Mouse (Mus musculus) intestine, postnatal 0 days (tissue): Measurements from ENCODE around the gene Ifnar1. TPM values are rescaled to one million over a fixed set of nuclear protein-coding genes. Genes with fewer than 3 reads are reported as not detected.
A peak's percentile ranks its signal among the peaks of the same experiment; 100 is the strongest.

Experiments
- ATAC-seq: fragments of 200-750 bp; cut with Nextera tagmentation; 2 replicates; pipeline ENCODE4 v1.8.0; 2017; ENCODE audit warnings: mild to moderate bottlenecking, moderate TSS enrichment, moderate library complexity
- H3K27ac ChIP-seq: fragments of 300-500 bp; sonication (generic); 2 replicates; pipeline ENCODE4 v1.5.1; 2014; ENCODE audit warnings: mild to moderate bottlenecking, low read depth, low read length, moderate library complexity
- H3K27me3 ChIP-seq: fragments of 300-500 bp; sonication (generic); replicated peaks from 2 replicates; pipeline ENCODE4 v1.6.1; 2014; ENCODE audit warnings: low read length, mixed read lengths; ENCODE audit not compliant: control insufficient read depth, insufficient read depth
- H3K36me3 ChIP-seq: fragments of 300-500 bp; sonication (generic); 2 replicates; pipeline ENCODE4 v1.6.1; 2014; ENCODE audit warnings: mild to moderate bottlenecking, moderate library complexity; ENCODE audit not compliant: control insufficient read depth, insufficient read depth
- H3K4me1 ChIP-seq: fragments of 300-500 bp; sonication (generic); replicated peaks from 2 replicates; pipeline ENCODE4 v1.6.1; 2014; ENCODE audit warnings: antibody characterized with exemption, low read length, mixed read lengths; ENCODE audit not compliant: control insufficient read depth, insufficient read depth
- H3K4me2 ChIP-seq: fragments of 300-500 bp; sonication (generic); replicated peaks from 2 replicates; pipeline ENCODE4 v1.6.1; 2014; ENCODE audit warnings: low read depth, mild to moderate bottlenecking, moderate library complexity
- H3K4me3 ChIP-seq: fragments of 300-500 bp; sonication (generic); 2 replicates; pipeline ENCODE4 v1.5.1; 2014; ENCODE audit warnings: low read depth, low read length
- H3K9ac ChIP-seq: fragments of 300-500 bp; sonication (generic); 2 replicates; pipeline ENCODE4 v1.6.1; 2014; ENCODE audit warnings: mild to moderate bottlenecking, low read depth, low read length
- H3K9me3 ChIP-seq: fragments of 300-500 bp; sonication (generic); 2 replicates; pipeline ENCODE4 v1.6.1; 2016; ENCODE audit warnings: mixed run types; ENCODE audit not compliant: control insufficient read depth
- CTCF ChIP-seq: sonication (generic); IDR thresholded peaks from 2 replicates; pipeline ENCODE4 v1.5.1; 2016; ENCODE audit warnings: low read depth, mild to moderate bottlenecking, control low read depth, antibody characterized with exemption, moderate library complexity
- WGBS: fragments of 180-500 bp; shearing (Covaris S2); extraction: QIAGEN DNeasy Blood & Tissue Kit; methylation state at CpG from one replicate; pipeline ENCODE4 v1.1.7; 2014; 5-methylcytosine and 5-hydroxymethylcytosine counted together
- polyA plus RNA-seq: library from polyadenylated mRNA; unstranded; fragments of >200 nt; fragmentation: Nextera tagmentation; extraction: Ambion mirVana; gene quantifications from 2 replicates; pipeline ENCODE4 v1.2.1, GENCODE M21; 2015

The Ifnar1 gene
- polyA plus RNA-seq, 1 experiment from 2014 or later = 18.2 TPM

DNA sequence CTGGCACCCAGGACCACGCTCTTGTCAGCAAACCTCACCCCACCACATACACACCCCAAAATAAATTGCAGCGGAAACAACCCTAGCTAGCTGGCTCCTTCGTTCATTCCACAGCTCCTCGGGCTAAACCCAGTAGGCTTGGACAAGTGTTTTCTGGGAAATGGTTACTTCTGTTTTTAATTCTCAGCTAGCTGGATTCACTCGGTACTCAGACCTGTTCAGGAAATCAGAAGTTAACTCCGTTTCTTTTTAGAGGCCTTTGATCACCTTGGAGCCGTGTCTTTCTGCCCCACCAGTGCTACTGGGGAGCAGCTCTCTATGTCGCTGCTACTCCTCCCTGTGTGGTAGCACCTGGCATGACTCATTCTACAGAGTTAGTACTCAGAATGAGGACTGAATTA lies 41.8 kb upstream of the Ifnar1 start:
- Histone ChIP-seq H3K4me2 (no peak overlapping the region), H3K36me3 (no peaks in the 10 kb centered on the region), H3K9me3 (no peaks in the 10 kb centered on the region), H3K4me1 (no peaks in the 10 kb centered on the region), H3K9ac (no peak overlapping the region), H3K4me3 (no peak overlapping the region), H3K27me3 (no peaks in the 10 kb centered on the region), H3K27ac (no peak overlapping the region)
- TF ChIP-seq CTCF = no peak
- no peak for ATAC-seq
- WGBS = 78% methylated on average over 8 of the region's 8 CpGs

- 0 out of 2 replicates have a peak, but pooled peaks cover 2% of the 10 kb centered on the region for H3K4me1 ChIP-seq
- 85% methylated on average over 4 of the region's 4 CpGs for WGBS
- no peak overlapping the region for H3K4me3 ChIP-seq
- H3K4me2 ChIP-seq = no peak overlapping the region
- TF ChIP-seq CTCF = no peak
- H3K9ac ChIP-seq = no peak overlapping the region
- H3K27ac ChIP-seq = no peak overlapping the region
- H3K27me3 ChIP-seq = no peaks in the 10 kb centered on the region
- no peaks in the 10 kb centered on the region for H3K36me3 ChIP-seq
- H3K9me3 ChIP-seq = no peaks in the 10 kb centered on the region
- ATAC-seq = no peak
Measured at GRCm38 (mm10) chr16:91444847-91445246, 40.2 kb upstream of the Ifnar1 start.

DNA sequence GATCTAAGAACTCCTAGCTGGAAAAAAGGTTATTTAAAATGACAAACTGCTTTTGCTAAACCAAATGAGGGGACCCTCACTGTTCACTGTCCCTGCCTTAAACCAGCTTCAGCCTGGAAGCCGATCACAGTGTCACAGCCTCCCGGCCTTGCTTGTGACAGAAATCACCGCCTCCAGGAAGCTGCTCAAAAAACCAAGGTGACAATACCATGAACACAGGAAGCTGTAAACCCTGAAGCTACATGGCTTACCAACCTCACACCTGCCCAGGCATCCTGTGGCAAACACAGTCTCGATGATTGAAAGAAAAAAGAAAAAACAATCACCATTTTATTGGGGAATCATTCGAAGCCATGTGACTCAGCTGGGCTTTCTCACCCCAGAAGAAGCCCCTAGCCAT lies 39.5 kb upstream of the Ifnar1 start:
- no peak for ATAC-seq
- Histone ChIP-seq H3K9me3 (no peaks in the 10 kb centered on the region), H3K4me3 (no peak overlapping the region), H3K27me3 (no peaks in the 10 kb centered on the region), H3K9ac (no peak overlapping the region), H3K36me3 (no peaks in the 10 kb centered on the region), H3K4me2 (no peak overlapping the region), H3K27ac (no peak overlapping the region), H3K4me1 (0 out of 2 replicates have a peak, but pooled peaks cover 2% of the 10 kb centered on the region)
- 75% methylated on average over 5 of the region's 5 CpGs for WGBS
- TF ChIP-seq CTCF = no peak

DNA sequence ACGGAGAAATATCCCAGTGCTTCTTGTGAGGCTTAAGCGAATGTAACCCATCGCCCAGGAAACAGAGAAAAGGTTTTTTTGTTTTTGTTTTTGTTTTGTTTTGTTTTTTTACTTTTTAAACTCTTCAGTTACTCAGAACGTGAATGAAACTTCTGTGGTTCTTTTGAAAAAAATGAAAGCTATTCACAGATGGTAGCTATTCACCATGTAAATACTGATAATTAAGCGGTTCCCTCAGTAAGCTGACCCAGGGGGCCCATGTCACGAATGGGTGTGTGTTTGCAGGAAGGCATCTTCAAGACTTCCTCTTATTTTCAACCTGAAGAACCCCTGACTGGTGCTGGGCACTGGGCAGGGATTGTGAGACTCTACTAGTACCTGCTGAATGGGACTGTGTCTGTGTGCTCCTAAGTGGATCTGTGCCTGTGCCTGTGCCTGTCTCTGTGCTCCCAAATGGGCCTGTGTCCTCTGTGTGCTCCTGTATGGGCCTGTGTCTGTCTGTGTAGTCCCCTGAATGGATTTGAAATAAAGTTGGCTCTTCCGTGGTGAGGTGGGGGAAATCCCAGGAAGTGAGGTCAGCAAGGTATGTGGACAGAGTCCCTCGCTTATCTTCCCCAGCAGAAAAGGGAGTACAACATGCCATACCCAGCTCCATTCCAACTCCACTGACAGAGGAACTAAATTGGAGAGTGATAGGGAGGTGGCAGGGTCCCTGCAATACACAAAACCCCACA lies 38.1 kb upstream of the Ifnar1 start:
- H3K9ac ChIP-seq = no peak overlapping the region
- H3K27me3 ChIP-seq = no peaks in the 10 kb centered on the region
- no peaks in the 10 kb centered on the region for H3K36me3 ChIP-seq
- no peaks in the 10 kb centered on the region for H3K9me3 ChIP-seq
- no peak overlapping the region for H3K4me2 ChIP-seq
- 0 out of 2 replicates have a peak, but pooled peaks cover 2% of the 10 kb centered on the region for H3K4me1 ChIP-seq
- TF ChIP-seq CTCF = no peak
- ATAC-seq = peak; percentile 67
- peak overlapping the region; percentile 66 for H3K27ac ChIP-seq
- no peak overlapping the region for H3K4me3 ChIP-seq
- 62% methylated on average over 8 of the region's 8 CpGs for WGBS

GRCm38 (mm10) chr16:91447512-91447900 lies 37.5 kb upstream of the Ifnar1 start:
- Histone ChIP-seq H3K4me2 (no peak overlapping the region), H3K9me3 (no peaks in the 10 kb centered on the region), H3K9ac (no peak overlapping the region), H3K27me3 (no peaks in the 10 kb centered on the region), H3K27ac (peak overlapping the region; percentile 66), H3K4me3 (no peak overlapping the region), H3K4me1 (0 out of 2 replicates have a peak, but pooled peaks cover 2% of the 10 kb centered on the region), H3K36me3 (no peaks in the 10 kb centered on the region)
- peak; percentile 65 for ATAC-seq
- no peak for TF ChIP-seq CTCF
- 74% methylated on average over 6 of the region's 6 CpGs for WGBS

GRCm38 (mm10) chr16:91448088-91448487 lies 37.0 kb upstream of the Ifnar1 start:
- ATAC-seq = no peak
- Histone ChIP-seq H3K27me3 (no peaks in the 10 kb centered on the region), H3K27ac (no peak overlapping the region), H3K4me2 (no peak overlapping the region), H3K4me1 (0 out of 2 replicates have a peak, but pooled peaks cover 2% of the 10 kb centered on the region), H3K4me3 (no peak overlapping the region), H3K9me3 (no peaks in the 10 kb centered on the region), H3K9ac (no peak overlapping the region), H3K36me3 (no peaks in the 10 kb centered on the region)
- TF ChIP-seq CTCF = no peak
- WGBS = 91% methylated on average over 5 of the region's 5 CpGs
